Mouse (Mus musculus): ENCODE measurements around the gene Nfia. TPM values are rescaled to one million over a fixed set of nuclear protein-coding genes. Genes with fewer than 3 reads are reported as not detected.

Nfia gene
- polyA plus RNA-seq, 1 experiment from 2014 or later = 31.1 TPM

DNA sequence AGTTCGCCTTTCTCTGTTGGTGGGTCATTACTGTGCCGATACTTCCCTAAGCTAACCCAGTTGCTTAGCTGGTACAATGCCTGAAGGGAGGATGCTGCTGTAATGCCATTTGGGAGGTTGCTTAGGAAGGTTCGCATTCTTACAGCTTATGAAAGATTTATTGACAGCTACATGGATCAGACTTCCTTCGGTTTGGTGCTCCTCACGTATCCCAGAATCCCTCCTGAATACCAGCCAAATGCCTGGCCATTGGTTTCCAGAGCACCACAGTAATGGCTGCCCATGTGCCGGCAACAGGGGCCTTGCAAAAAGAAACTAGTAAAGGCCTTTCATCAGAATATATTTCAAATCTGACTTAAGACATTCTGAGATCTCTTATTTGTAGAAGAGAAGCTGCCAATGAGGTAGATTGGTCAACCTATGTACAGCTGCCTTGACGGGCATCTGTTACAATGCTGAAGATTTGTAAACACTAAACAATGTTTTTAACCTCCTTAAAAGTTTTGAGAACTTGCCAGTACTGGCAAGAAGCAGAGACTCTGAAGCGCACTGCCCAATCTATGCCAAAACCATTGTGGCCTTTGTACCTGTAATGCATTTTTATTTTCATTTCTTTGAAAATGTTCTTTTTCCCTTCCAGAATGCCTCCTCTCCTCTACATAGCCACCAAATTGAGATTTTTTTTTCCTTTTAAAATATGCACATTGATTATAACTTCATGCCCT lies 13.2 kb downstream of the Nfia start:
- Histone ChIP-seq H3K4me2 (no peak overlapping the region), H3K36me3 (peaks cover 55% of the 10 kb centered on the region), H3K9me3 (no peaks in the 10 kb centered on the region), H3K27me3 (replicated peaks) (no peaks in the 10 kb centered on the region), H3K4me3 (no peak overlapping the region), H3K27ac (replicated peaks) (no peak overlapping the region), H3K9ac (no peak overlapping the region), H3K4me1 (peaks cover 42% of the 10 kb centered on the region)
- no peak for ATAC-seq (ENCODE audit: extremely low read depth, insufficient number of reproducible peaks, low FRiP score, low TSS enrichment)
- WGBS = 82% methylated on average over 8 of the region's 8 CpGs

DNA sequence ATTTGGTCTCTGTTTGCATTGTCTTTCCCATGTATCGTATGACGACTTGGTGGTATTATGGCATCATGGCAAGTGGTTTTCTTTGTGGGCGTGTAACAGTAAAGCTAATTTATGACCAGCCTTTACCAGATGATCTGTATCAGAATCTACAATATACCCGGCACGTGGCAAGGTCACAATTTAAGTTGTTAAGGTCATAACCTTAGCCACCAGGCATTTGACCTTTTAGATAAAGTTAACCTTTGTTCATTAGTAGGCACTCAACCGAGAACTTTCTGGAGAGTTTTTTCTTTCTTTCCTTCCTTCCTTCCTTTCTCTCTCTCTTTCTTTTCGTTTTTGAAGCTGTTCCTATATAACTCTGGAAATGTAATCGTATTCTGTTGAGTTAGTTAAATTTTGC lies 14.0 kb downstream of the Nfia start:
- H3K9me3 ChIP-seq = no peaks in the 10 kb centered on the region
- H3K9ac ChIP-seq = no peak overlapping the region
- H3K4me3 ChIP-seq = no peak overlapping the region
- H3K4me1 ChIP-seq = peaks cover 37% of the 10 kb centered on the region
- H3K4me2 ChIP-seq = no peak overlapping the region
- WGBS = 74% methylated on average over 8 of the region's 8 CpGs
- H3K27me3 ChIP-seq (replicated peaks) = no peaks in the 10 kb centered on the region
- H3K36me3 ChIP-seq = peaks cover 60% of the 10 kb centered on the region
- no peak for ATAC-seq (ENCODE audit: extremely low read depth, insufficient number of reproducible peaks, low FRiP score, low TSS enrichment)
- no peak overlapping the region for H3K27ac ChIP-seq (replicated peaks)

DNA sequence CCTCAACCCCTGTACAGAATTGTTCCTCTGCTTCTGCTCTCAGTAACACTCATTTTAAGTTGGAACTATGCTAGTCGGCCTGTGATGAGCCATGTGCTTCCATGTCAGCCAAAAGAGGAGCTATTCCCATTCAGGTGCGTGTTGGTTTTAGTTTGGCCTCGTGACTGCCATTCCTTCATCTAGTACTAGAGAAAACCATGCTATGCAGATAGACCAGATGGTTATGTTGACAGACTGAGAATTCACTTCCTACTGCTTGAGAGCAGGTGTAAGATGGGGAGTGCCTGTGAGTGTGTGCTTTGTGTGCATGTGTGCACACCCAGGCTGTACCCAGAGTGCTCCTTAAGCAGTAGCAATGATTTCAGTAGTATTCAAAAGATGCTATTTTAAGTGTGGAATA lies 15.0 kb downstream of the Nfia start:
- H3K9me3 ChIP-seq = no peaks in the 10 kb centered on the region
- 74% methylated on average over 3 of the region's 3 CpGs for whole genome bisulfite sequencing
- no peak overlapping the region for H3K9ac ChIP-seq
- no peak for ATAC-seq (ENCODE audit: extremely low read depth, insufficient number of reproducible peaks, low FRiP score, low TSS enrichment)
- no peak overlapping the region for H3K27ac ChIP-seq (replicated peaks)
- H3K4me3 ChIP-seq = no peak overlapping the region
- H3K36me3 ChIP-seq = peaks cover 63% of the 10 kb centered on the region
- no peaks in the 10 kb centered on the region for H3K27me3 ChIP-seq (replicated peaks)
- peaks cover 35% of the 10 kb centered on the region for H3K4me1 ChIP-seq
- H3K4me2 ChIP-seq = no peak overlapping the region

DNA sequence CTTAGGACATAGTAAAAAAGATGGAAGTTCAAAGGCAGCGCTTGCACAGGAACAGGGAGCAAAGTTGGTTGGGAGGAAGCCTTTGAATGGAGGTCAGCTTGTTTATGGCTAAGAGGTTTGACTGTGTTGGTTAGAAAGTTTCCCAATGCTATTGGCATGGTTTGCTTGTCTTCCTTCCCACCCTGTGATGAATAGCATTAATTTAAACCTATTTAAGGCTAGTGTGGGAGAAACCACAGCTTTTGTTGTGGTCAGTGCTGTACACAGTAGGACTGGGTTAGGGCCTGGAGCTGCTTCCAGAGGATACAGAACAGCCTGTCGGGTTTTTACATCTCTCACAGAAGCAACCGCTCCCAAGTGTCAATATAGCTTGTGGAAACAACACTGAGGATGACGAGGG lies 16.0 kb downstream of the Nfia start:
- ATAC-seq (ENCODE audit: extremely low read depth, insufficient number of reproducible peaks, low FRiP score, low TSS enrichment) = no peak

GRCm38 (mm10) chr4:97793931-97794330 lies 21.4 kb downstream of the Nfia start:
- Histone ChIP-seq H3K4me1 (peaks cover 37% of the 10 kb centered on the region), H3K4me2 (no peak overlapping the region), H3K36me3 (peaks cover 40% of the 10 kb centered on the region), H3K9ac (no peak overlapping the region), H3K27me3 (replicated peaks) (no peaks in the 10 kb centered on the region), H3K4me3 (no peak overlapping the region), H3K9me3 (no peaks in the 10 kb centered on the region), H3K27ac (replicated peaks) (no peak overlapping the region)
- 86% methylated on average over 10 of the region's 10 CpGs for WGBS
- no peak for ATAC-seq (ENCODE audit: extremely low read depth, insufficient number of reproducible peaks, low FRiP score, low TSS enrichment)

More for the DNA sequence above, 16.0 kb downstream of the Nfia start:
- peaks cover 37% of the 10 kb centered on the region for H3K4me1 ChIP-seq
- H3K9ac ChIP-seq = no peak overlapping the region
- H3K4me2 ChIP-seq = no peak overlapping the region
- no peaks in the 10 kb centered on the region for H3K9me3 ChIP-seq
- H3K27ac ChIP-seq (replicated peaks) = no peak overlapping the region
- no peak overlapping the region for H3K4me3 ChIP-seq
- WGBS = 67% methylated on average over 4 of the region's 4 CpGs
- no peaks in the 10 kb centered on the region for H3K27me3 ChIP-seq (replicated peaks)
- peaks cover 53% of the 10 kb centered on the region for H3K36me3 ChIP-seq

- Histone ChIP-seq H3K27ac (replicated peaks) (no peak overlapping the region), H3K9me3 (no peaks in the 10 kb centered on the region), H3K4me1 (peaks cover 29% of the 10 kb centered on the region), H3K27me3 (replicated peaks) (no peaks in the 10 kb centered on the region), H3K4me3 (no peak overlapping the region), H3K4me2 (no peak overlapping the region), H3K9ac (no peak overlapping the region), H3K36me3 (peaks cover 41% of the 10 kb centered on the region)
- no peak for ATAC-seq (ENCODE audit: extremely low read depth, insufficient number of reproducible peaks, low FRiP score, low TSS enrichment)
- WGBS = 81% methylated on average over 4 of the region's 4 CpGs
These were observed 22.3 kb downstream of the Nfia start for GRCm38 (mm10) chr4:97794865-97795264.

DNA sequence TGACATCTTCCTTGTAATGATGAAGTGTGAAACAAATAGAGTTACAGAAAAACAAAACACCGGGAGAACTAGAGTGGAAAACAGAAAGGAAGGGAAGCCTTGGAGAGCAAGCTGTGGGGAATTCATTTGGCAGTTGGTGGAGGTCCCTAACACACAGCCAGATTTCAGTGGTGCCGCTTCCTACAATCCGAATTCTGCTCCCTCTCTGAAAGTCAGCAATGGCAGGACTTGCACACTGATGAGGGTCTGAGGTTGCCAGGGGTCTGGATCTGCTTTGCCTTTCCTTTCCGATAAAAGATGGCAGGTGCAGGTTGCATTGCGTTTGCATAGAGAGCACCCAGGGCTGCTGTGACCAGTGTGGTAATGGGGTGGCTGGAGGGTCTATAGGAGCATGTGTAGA lies 23.4 kb downstream of the Nfia start:
- peaks cover 46% of the 10 kb centered on the region for H3K36me3 ChIP-seq
- H3K27ac ChIP-seq (replicated peaks) = no peak overlapping the region
- H3K4me1 ChIP-seq = peaks cover 30% of the 10 kb centered on the region
- H3K9ac ChIP-seq = no peak overlapping the region
- H3K4me3 ChIP-seq = no peak overlapping the region
- H3K9me3 ChIP-seq = no peaks in the 10 kb centered on the region
- no peak for ATAC-seq (ENCODE audit: extremely low read depth, insufficient number of reproducible peaks, low FRiP score, low TSS enrichment)
- 80% methylated on average over 5 of the region's 5 CpGs for WGBS
- H3K4me2 ChIP-seq = no peak overlapping the region
- no peaks in the 10 kb centered on the region for H3K27me3 ChIP-seq (replicated peaks)

DNA sequence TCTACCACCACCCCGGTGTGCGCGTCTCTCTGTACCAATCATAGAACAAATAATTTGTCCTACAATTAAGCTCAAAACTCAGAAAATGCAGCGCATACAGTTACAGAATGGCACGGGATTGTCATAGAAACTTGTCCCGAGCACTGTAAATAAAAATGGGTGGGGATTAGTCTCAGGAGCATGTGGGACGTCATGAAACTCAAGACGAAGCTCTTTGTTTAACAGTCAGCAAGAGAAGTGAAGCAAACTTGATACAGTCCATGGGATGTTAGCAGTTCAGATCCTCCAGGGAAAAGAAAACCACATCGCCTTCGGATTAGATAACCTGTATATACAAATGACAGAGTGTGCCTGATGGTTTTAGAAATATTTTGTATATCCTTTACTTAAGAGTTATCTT lies 24.0 kb downstream of the Nfia start:
- no peak for ATAC-seq (ENCODE audit: extremely low read depth, insufficient number of reproducible peaks, low FRiP score, low TSS enrichment)
- Histone ChIP-seq H3K4me3 (no peak overlapping the region), H3K4me1 (peaks cover 30% of the 10 kb centered on the region), H3K27me3 (replicated peaks) (no peaks in the 10 kb centered on the region), H3K36me3 (peaks cover 48% of the 10 kb centered on the region), H3K27ac (replicated peaks) (no peak overlapping the region), H3K9ac (no peak overlapping the region), H3K9me3 (no peaks in the 10 kb centered on the region), H3K4me2 (no peak overlapping the region)
- WGBS = 75% methylated on average over 10 of the region's 10 CpGs

- peaks cover 28% of the 10 kb centered on the region for H3K4me1 ChIP-seq
- no peaks in the 10 kb centered on the region for H3K27me3 ChIP-seq (replicated peaks)
- no peak for ATAC-seq (ENCODE audit: extremely low read depth, insufficient number of reproducible peaks, low FRiP score, low TSS enrichment)
- no peak overlapping the region for H3K4me3 ChIP-seq
- H3K9me3 ChIP-seq = 0 out of 2 replicates have a peak, but pooled peaks cover 4% of the 10 kb centered on the region
- H3K4me2 ChIP-seq = no peak overlapping the region
- H3K36me3 ChIP-seq = peaks cover 43% of the 10 kb centered on the region
- 78% methylated on average over 3 of the region's 3 CpGs for WGBS
- H3K27ac ChIP-seq (replicated peaks) = no peak overlapping the region
- no peak overlapping the region for H3K9ac ChIP-seq
These were observed 31.3 kb downstream of the Nfia start for GRCm38 (mm10) chr4:97803791-97804190.

DNA sequence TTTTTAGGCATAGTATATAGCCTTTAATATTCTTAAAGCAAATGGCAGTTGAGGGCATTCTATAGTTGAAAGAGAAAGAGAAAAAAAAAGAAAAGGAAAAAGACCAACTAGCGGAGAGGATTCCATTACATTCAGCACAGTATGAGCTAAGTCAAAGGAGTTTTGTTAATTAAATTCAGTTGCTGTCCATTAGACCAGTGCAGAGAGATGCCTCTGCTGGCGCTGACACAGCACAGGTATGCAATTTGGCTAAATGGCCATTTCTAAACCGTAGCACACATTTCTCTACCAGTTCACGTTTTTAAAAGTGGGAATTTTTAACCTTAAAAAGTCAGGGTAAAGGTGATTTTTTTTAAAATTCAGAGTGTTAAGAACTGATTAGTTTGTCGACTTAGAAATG lies 32.1 kb downstream of the Nfia start:
- no peak overlapping the region for H3K4me2 ChIP-seq
- no peak overlapping the region for H3K9ac ChIP-seq
- H3K27me3 ChIP-seq (replicated peaks) = no peaks in the 10 kb centered on the region
- peaks cover 49% of the 10 kb centered on the region for H3K36me3 ChIP-seq
- H3K9me3 ChIP-seq = 0 out of 2 replicates have a peak, but pooled peaks cover 4% of the 10 kb centered on the region
- WGBS = 77% methylated on average over 5 of the region's 5 CpGs
- no peak for ATAC-seq (ENCODE audit: extremely low read depth, insufficient number of reproducible peaks, low FRiP score, low TSS enrichment)
- no peak overlapping the region for H3K27ac ChIP-seq (replicated peaks)
- H3K4me1 ChIP-seq = peaks cover 36% of the 10 kb centered on the region
- no peak overlapping the region for H3K4me3 ChIP-seq

GRCm38 (mm10) chr4:97805255-97805654 lies 32.7 kb downstream of the Nfia start:
- Histone ChIP-seq H3K27me3 (replicated peaks) (no peaks in the 10 kb centered on the region), H3K27ac (replicated peaks) (peak overlapping the region; percentile 17; the same call in 1 of the 2 replicates), H3K4me2 (no peak overlapping the region), H3K9ac (no peak overlapping the region), H3K9me3 (0 out of 2 replicates have a peak, but pooled peaks cover 4% of the 10 kb centered on the region), H3K4me3 (no peak overlapping the region), H3K36me3 (peaks cover 46% of the 10 kb centered on the region), H3K4me1 (peaks cover 37% of the 10 kb centered on the region)
- 38% methylated on average over 2 of the region's 2 CpGs for WGBS
- no peak for ATAC-seq (ENCODE audit: extremely low read depth, insufficient number of reproducible peaks, low FRiP score, low TSS enrichment)
